Mouse (Mus musculus): ENCODE results near the gene Try5.
"Not testable (repeated sequence)": the region's sequence is repeated elsewhere in the genome, so short reads cannot be mapped to it uniquely, and the experiment has no call there.

Try5 gene

DNA sequence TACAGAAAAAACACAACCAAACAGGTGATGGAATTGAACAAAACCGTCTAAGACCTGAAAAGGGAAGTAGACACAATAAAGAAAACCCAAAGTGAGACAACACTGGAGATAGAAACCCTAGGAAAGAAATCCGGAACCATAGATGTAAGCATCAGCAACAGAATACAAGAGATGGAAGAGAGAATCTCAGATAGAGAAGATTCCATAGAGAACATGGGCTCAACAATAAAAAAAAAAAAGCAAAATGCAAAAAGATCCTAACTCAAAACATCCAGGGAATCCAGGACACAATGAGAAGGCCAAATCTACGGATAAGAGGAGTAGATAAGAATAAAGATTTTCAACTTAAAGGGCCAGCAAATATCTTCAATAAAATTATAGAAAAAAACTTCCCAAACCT, at the start of gene Try5:
TSS of gene Try5 (minus strand) at position 101 of the 400 bp plus-strand sequence.
- not testable (repeated sequence) for DNase-seq

- no peak for DNase-seq
These were observed 37.3 kb upstream of the Try5 start, which contains the start of gene Try10 for GRCm38 (mm10) chr6:41353932-41354331. Gene Try10 (plus strand): TSS chr6:41354105.

DNA sequence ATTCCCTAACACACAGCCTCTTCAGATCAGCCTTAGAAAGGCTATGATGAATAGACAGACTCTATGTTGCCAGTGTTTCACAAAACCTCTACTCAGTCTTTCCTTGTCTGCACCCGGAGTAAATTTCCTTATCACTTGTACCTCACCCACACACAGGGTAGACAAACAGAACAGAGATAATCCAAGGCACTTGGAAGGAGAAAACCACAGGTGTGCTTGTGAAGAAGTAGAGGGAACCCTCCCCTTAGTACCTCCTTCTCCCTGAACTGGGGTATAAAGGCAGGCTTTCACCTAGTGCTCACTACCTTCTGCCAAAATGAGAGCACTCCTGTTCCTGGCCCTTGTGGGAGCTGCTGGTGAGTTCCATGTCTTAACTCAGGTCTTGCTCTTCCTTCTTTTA, 14.7 kb downstream of the Try5 start, which contains the start of gene Try4:
TSS of gene Try4 (plus strand) at position 301 of the 400 bp plus-strand sequence.
- DNase-seq, result no peak

- no peak for DNase-seq
These were observed 18.4 kb downstream of the Try5 start for GRCm38 (mm10) chr6:41298255-41298654.

DNA sequence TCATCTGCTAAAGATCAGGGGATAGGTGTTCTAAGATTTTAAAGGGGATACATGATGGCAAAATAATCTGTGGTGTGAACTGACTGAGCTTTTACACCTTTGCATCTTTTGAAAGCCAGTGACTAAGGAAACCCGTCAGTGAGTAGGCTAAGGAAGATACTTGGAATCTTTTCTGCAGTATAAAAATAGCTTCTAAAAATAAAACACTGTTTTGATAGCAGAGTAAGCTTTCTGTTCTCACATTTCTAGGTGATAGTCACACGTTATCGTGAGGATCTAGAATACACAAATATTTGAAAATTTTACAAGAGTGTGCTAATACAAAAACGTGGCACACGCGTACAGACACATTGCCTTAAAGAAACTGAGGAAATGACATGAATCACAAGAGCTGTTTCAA, 50.5 kb downstream of the Try5 start:
- DNase-seq, result no peak

DNA sequence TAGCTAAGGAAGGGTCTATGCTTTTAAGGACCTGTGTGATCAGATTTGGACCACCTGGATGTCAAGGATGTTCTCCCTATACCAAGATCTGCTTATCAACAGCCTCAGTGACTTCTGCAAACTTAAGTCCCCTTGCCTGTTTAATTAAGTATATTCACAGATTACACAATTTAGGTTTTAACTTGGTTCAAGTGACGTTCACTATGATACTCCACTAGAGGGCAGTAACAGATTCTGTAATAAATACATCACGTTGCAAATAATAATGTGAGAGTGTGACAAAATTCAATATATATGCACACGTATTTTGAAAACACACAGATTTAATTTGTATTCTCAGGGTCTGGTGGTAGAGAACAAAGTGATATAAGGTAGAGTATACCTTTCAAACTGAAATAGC, 53.8 kb downstream of the Try5 start:
- no peak for DNase-seq
